Mouse (Mus musculus) heart, adult 2 months (tissue): Measurements from ENCODE around the gene Cacng6. TPM values are rescaled to one million over a fixed set of nuclear protein-coding genes. Genes with fewer than 3 reads are reported as not detected.

Experiments used
- DNase-seq, 2 experiments: peaks; one replicate each; pipeline ENCODE4 v3.0.0; 2021
- H3K27ac ChIP-seq: fragments of 200-600 bp; 2 replicates; pipeline ENCODE4 v1.8.1; 2022
- H3K27me3 ChIP-seq: fragments of 200-500 bp; 2 replicates; pipeline ENCODE4 v1.6.1; 2012; ENCODE audit warnings: mild to moderate bottlenecking, low read length, inconsistent platforms, mixed read lengths; ENCODE audit not compliant: control insufficient read depth, insufficient read depth
- H3K36me3 ChIP-seq: fragments of 200-500 bp; 2 replicates; pipeline ENCODE4 v1.6.1; 2012; ENCODE audit warnings: low read length, inconsistent platforms; ENCODE audit not compliant: control insufficient read depth, insufficient read depth
- H3K4me1 ChIP-seq: fragments of 200-500 bp; 2 replicates; pipeline ENCODE4 v1.6.1; 2011; ENCODE audit warnings: low read length; ENCODE audit not compliant: control insufficient read depth, insufficient read depth
- H3K4me3 ChIP-seq: fragments of 200-600 bp; 2 replicates; pipeline ENCODE4 v1.8.1; 2022
- H3K79me2 ChIP-seq: fragments of 200-500 bp; replicated peaks from 2 replicates; pipeline ENCODE4 v1.6.1; 2012; ENCODE audit warnings: mild to moderate bottlenecking, inconsistent platforms, low read length, moderate library complexity, mixed read lengths; ENCODE audit not compliant: control insufficient read depth, insufficient read depth
- H3K9ac ChIP-seq: fragments of 200-500 bp; 2 replicates; pipeline ENCODE4 v1.6.1; 2012; ENCODE audit warnings: low read depth, mild to moderate bottlenecking, control low read depth, inconsistent platforms, low read length, mixed read lengths
- CTCF ChIP-seq: fragments of 200-600 bp; IDR thresholded peaks from 2 replicates; pipeline ENCODE4 v1.8.1; 2022; ENCODE audit warnings: antibody characterized with exemption, mild to moderate bottlenecking, moderate library complexity
- EP300 ChIP-seq: fragments of 200-500 bp; IDR thresholded peaks from 2 replicates; pipeline ENCODE4 v1.6.1; 2011; ENCODE audit warnings: low read depth, low read length, control low read depth; ENCODE audit not compliant: insufficient read depth
- POLR2A ChIP-seq: fragments of 200-500 bp; IDR thresholded peaks from 2 replicates; pipeline ENCODE4 v1.6.1; 2011; ENCODE audit warnings: mild to moderate bottlenecking, low read depth, low read length, control low read depth; ENCODE audit not compliant: insufficient read depth
- WGBS: fragments of 180-500 bp; shearing (Covaris S2); methylation state at CpG from one replicate; pipeline ENCODE4 v1.1.7; 2018; 5-methylcytosine and 5-hydroxymethylcytosine counted together
- intact Hi-C: fragments of 180-260 bp; cut with DNase I; formaldehyde crosslinking; loops from one replicate; pipeline ENCODE4 v1.15.1; 2025
- polyA plus RNA-seq: library from polyadenylated mRNA; depleted of rRNA; stranded (reverse); fragments of >200 nt; gene quantifications from 2 replicates; pipeline ENCODE4 v1.2.3, GENCODE M21; 2012
- total RNA-seq, 2 experiments: library from RNA; stranded (reverse); gene quantifications; 2 replicates each; pipeline ENCODE4 v1.2.3; 2021

The Cacng6 gene
- total and polyA plus RNA-seq, 3 experiments = 0.78 to 2.5 (median 1.9) TPM

- no peak for DNase-seq
- TF ChIP-seq CTCF (no peak), POLR2A (no peak), EP300 (no peak)
- Histone ChIP-seq H3K4me1 (no peaks in the 10 kb centered on the region), H3K27me3 (no peaks in the 10 kb centered on the region), H3K9ac (no peak overlapping the region), H3K79me2 (no peaks in the 10 kb centered on the region), H3K4me3 (no peak overlapping the region), H3K27ac (no peak overlapping the region), H3K36me3 (no peaks in the 10 kb centered on the region)
- WGBS = 58% methylated on average over 5 of the region's 5 CpGs
- intact Hi-C loops = no loop called here
Observed at GRCm38 (mm10) chr7:3450671-3451070, 26.7 kb downstream of the Cacng6 start.

GRCm38 (mm10) chr7:3451161-3451560 lies 27.2 kb downstream of the Cacng6 start:
- Histone ChIP-seq H3K79me2 (no peaks in the 10 kb centered on the region), H3K27me3 (no peaks in the 10 kb centered on the region), H3K9ac (no peak overlapping the region), H3K27ac (no peak overlapping the region), H3K4me1 (no peaks in the 10 kb centered on the region), H3K36me3 (no peaks in the 10 kb centered on the region), H3K4me3 (no peak overlapping the region)
- intact Hi-C loops = no loop called here
- DNase-seq = no peak
- WGBS = 46% methylated on average over 6 of the region's 6 CpGs
- TF ChIP-seq POLR2A (no peak), EP300 (no peak), CTCF (no peak)

- no peak for DNase-seq
- 58% methylated on average over 12 of the region's 12 CpGs for WGBS
- no peak overlapping the region for H3K4me3 ChIP-seq
- H3K4me1 ChIP-seq = no peaks in the 10 kb centered on the region
- no peak overlapping the region for H3K9ac ChIP-seq
- no peaks in the 10 kb centered on the region for H3K27me3 ChIP-seq
- H3K79me2 ChIP-seq = no peaks in the 10 kb centered on the region
- intact Hi-C loops = no loop called here
- no peaks in the 10 kb centered on the region for H3K36me3 ChIP-seq
- no peak overlapping the region for H3K27ac ChIP-seq
- TF ChIP-seq CTCF (no peak), EP300 (no peak), POLR2A (no peak)
Observed at GRCm38 (mm10) chr7:3452821-3453485, 29.0 kb downstream of the Cacng6 start.

DNA sequence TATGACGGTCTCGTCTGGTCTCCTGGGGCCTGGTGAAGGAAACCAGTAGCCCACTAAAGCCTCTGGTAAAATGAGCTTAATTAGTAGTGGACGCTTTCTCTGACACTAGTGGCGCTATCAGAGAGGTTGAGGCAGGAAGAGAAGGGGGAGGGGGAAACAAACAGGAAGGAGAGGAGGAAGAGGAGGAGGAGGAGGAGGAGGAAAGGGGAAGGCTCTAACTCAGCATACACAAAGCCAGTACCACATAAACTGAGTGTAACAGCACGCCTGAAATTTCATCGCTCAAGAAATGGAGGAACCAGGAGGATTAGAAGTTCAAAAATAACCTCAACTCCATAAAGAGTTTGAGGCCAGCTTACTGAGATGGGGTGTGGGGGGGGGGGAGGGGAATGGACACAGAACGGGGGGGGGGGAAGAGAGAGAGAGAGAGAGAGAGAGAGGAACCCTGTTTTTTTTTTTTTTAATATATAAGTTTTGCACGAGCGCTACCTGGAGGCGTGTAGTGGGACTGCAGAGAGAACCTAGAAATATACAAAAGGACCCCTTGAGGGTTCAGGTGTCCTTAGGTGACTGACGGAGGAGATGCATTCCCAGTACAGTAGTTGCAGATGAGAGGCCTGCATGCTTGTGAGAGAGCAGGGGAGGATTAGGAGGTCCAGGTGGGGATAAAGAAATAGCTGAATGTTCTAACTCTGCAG lies 29.6 kb downstream of the Cacng6 start:
- no peak overlapping the region for H3K4me3 ChIP-seq
- H3K79me2 ChIP-seq = no peaks in the 10 kb centered on the region
- TF ChIP-seq POLR2A = no peak
- TF ChIP-seq CTCF = peak; percentile 19
- H3K27ac ChIP-seq = no peak overlapping the region
- intact Hi-C loops = no loop called here
- no peaks in the 10 kb centered on the region for H3K36me3 ChIP-seq
- no peaks in the 10 kb centered on the region for H3K27me3 ChIP-seq
- H3K4me1 ChIP-seq = no peaks in the 10 kb centered on the region
- no peak for DNase-seq
- 42% methylated on average over 11 of the region's 11 CpGs for WGBS
- H3K9ac ChIP-seq = no peak overlapping the region

DNA sequence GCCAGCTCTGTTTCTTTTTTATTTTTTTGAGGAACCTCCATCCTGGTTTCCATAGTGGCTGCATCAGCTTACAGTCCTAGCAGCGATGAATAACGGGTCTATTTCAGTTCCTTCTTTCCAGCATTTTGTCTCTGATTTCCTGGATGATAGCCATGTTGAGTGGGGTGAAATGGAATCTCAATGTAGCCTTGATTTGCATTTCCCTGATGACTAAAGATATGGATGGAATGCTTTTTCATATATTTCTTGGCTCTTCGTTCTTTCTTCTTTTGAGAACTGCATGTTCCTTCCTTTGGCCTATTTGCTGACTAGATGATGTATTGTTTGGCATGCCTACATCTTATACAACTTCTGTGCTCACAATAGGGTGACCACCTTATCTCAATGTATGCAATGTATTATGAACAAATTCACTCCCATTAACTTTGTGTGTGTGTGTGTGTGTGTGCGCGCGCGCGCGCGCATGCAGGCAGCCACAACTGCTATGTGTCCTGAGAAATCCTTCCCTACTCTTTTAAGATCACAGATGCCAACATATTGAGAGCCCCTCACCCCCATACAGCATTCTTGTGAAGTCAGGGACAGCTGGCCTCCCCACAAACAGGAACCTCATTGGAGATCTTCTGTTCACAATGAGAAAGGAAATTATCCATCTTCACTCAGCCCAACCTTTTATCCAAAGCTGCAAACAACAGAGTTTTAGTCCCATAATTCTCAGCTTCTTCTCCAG lies 33.3 kb downstream of the Cacng6 start:
- TF ChIP-seq POLR2A = no peak
- no peak for TF ChIP-seq CTCF
- TF ChIP-seq EP300 = no peak
- no peak overlapping the region for H3K9ac ChIP-seq
- H3K27ac ChIP-seq = no peak overlapping the region
- H3K79me2 ChIP-seq = no peaks in the 10 kb centered on the region
- intact Hi-C loops = no loop called here
- H3K36me3 ChIP-seq = no peaks in the 10 kb centered on the region
- DNase-seq = no peak
- no peak overlapping the region for H3K4me3 ChIP-seq
- no peaks in the 10 kb centered on the region for H3K4me1 ChIP-seq
- WGBS = 81% methylated on average over 10 of the region's 10 CpGs
- no peaks in the 10 kb centered on the region for H3K27me3 ChIP-seq

GRCm38 (mm10) chr7:3457841-3458217 lies 33.8 kb downstream of the Cacng6 start:
- TF ChIP-seq POLR2A (no peak), EP300 (no peak), CTCF (no peak)
- H3K79me2 ChIP-seq = no peaks in the 10 kb centered on the region
- no peaks in the 10 kb centered on the region for H3K4me1 ChIP-seq
- DNase-seq = no peak
- H3K27me3 ChIP-seq = no peaks in the 10 kb centered on the region
- H3K36me3 ChIP-seq = no peaks in the 10 kb centered on the region
- no peak overlapping the region for H3K9ac ChIP-seq
- WGBS = 71% methylated on average over 9 of the region's 9 CpGs
- no peak overlapping the region for H3K4me3 ChIP-seq
- intact Hi-C loops = no loop called here
- no peak overlapping the region for H3K27ac ChIP-seq
